Mouse (Mus musculus): ENCODE measurements around the gene Pcgf5.

The Pcgf5 gene

DNA sequence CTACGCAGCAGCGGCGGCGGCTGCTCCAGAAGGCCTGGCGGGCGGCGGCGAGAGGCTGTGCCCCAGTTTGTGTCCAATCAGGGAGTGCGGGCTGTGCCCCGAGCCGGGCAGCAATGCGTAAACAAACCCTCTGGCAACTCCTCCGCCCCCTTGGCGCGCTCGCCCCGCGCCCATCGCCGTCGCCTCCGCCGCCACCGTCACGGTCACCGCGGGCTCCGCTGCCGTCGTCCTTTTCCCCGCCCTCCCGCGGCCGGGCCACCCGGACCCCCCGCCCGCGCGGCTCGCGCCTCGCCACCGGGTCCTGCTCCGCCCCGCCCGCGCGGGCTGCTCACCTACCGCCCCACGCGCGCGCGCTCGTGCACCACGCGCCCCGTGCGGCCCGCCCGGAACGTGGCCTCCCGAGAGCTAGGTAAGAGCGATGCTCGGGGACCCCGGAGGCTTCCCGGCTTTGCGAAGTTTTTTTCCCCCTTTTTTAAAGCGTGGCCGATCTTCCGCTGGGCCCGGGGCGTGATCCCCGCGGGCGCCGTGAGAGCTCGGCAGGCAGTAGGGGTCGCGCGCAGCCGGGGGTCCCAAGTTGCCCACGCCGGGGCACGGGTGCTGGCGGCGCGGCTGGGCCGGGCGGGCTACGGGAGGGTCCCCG, at the start of gene Pcgf5:
Gene Pcgf5 (plus strand): TSS at position 149 of the 640 bp plus-strand sequence.
- DNase-seq (ENCODE audit: low spot score in 2 of 2) = peak; percentile 33 to 37

GRCm38 (mm10) chr19:36305542-36305941, 42.6 kb upstream of the Pcgf5 start:
- no peak for DNase-seq (ENCODE audit: low spot score in 2 of 2)

DNA sequence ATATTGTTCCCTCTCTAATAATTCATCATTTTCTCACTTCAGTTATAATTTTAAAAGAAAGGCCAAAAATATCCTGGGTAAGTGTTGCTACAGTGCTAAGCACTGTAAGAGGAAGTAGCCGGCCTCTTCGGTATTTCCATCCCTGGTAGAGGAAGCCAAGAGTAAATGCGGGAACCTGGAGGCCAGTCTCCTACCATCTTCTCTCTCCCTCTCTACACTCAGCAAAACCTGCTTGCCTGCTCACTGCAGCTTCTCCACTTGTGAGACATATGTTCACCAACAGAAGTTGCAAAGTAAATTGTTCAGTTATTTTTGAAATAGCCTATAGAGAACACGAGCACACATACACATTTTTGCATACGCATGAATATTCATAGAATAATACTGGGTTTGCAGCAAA, 34.1 kb upstream of the Pcgf5 start:
- DNase-seq (ENCODE audit: low spot score in 2 of 2) = peak; percentile 11 to 14

- DNase-seq (ENCODE audit: low spot score in 2 of 2) = no peak
Observed at GRCm38 (mm10) chr19:36319735-36320134, 28.4 kb upstream of the Pcgf5 start.

GRCm38 (mm10) chr19:36321066-36321465, 27.0 kb upstream of the Pcgf5 start:
- DNase-seq (ENCODE audit: low spot score in 2 of 2) = peak; percentile 14 to 16

- no peak for DNase-seq (ENCODE audit: low spot score in 2 of 2)
Observed at GRCm38 (mm10) chr19:36323326-36323725, 24.8 kb upstream of the Pcgf5 start.

GRCm38 (mm10) chr19:36328678-36329077, 19.4 kb upstream of the Pcgf5 start:
- no peak for DNase-seq (ENCODE audit: low spot score in 2 of 2)

- no peak for DNase-seq (ENCODE audit: low spot score in 2 of 2)
Observed at GRCm38 (mm10) chr19:36347376-36347775, 733 bp upstream of the Pcgf5 start.

DNA sequence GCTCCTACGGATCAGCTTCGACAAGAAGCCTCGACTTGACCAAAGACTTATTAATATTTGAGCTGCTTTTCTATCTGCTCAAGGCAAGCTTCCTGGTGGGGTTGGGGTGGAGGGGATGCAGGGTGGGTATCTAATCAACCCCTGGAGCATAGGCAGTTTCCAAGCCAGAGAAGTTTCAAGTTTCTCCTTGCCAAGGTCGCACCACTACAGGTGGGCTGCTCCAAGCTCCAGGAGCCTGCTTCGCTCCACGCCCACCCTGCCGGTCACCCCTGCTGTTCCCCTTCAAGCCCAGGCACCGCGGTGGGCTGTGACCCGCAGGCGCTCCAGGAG, 313 bp upstream of the Pcgf5 start:
- no peak for DNase-seq (ENCODE audit: low spot score in 2 of 2)

- DNase-seq (ENCODE audit: low spot score in 2 of 2) = peak; percentile 25 to 42
Observed at GRCm38 (mm10) chr19:36348801-36349486, 835 bp downstream of the Pcgf5 start.

DNA sequence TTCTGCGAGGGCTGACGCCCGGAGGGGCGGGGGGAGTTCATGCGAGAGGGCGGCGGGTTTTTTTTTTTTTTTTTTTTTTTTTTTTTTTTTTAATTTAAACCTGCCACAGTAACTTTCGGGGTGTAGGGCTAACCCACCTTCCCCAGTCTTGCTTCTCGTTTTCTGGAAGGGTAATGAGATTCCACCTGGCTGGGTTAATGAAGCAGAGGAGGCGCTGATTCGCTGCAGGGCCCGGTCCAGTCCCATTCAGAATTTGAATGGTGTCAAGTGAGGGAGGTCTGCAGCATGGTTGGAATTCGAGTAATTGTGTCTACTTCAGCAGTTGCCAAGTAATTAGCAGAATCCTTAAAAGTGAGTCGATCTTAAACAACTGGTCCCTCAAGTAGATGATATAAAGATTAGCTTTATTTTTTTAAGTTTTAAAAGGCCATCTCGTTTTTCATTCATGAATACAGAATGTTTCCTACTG, 1.4 kb downstream of the Pcgf5 start:
- DNase-seq (ENCODE audit: low spot score in 2 of 2) = no peak

DNA sequence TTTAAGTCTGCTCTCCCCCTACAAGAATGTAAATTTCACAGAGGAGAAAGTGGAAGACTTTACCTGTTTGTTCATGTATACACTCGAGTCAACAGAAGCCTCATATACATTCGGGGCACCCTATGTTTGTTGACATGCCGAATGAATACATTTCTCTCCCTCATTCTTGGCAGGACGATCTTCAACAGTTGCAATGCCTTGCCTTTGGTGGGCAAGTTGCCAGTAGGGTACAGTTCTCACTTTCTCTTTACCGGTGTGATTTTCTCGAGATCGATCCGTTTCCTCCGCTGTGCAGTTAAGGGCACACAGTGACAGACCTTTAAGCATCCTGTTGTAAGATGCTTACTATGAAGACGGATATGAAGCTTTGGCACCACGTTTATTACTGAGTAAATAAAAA, 2.1 kb downstream of the Pcgf5 start:
- DNase-seq (ENCODE audit: low spot score in 2 of 2) = no peak

GRCm38 (mm10) chr19:36350870-36351269, 2.8 kb downstream of the Pcgf5 start:
- no peak for DNase-seq (ENCODE audit: low spot score in 2 of 2)

GRCm38 (mm10) chr19:36362541-36362940, 14.4 kb downstream of the Pcgf5 start:
- no peak for DNase-seq (ENCODE audit: low spot score in 2 of 2)

- no peak for DNase-seq (ENCODE audit: low spot score in 2 of 2)
Observed at GRCm38 (mm10) chr19:36364757-36365156, 16.6 kb downstream of the Pcgf5 start.

- no peak for DNase-seq (ENCODE audit: low spot score in 2 of 2)
Observed at GRCm38 (mm10) chr19:36371478-36371877, 23.4 kb downstream of the Pcgf5 start.

DNA sequence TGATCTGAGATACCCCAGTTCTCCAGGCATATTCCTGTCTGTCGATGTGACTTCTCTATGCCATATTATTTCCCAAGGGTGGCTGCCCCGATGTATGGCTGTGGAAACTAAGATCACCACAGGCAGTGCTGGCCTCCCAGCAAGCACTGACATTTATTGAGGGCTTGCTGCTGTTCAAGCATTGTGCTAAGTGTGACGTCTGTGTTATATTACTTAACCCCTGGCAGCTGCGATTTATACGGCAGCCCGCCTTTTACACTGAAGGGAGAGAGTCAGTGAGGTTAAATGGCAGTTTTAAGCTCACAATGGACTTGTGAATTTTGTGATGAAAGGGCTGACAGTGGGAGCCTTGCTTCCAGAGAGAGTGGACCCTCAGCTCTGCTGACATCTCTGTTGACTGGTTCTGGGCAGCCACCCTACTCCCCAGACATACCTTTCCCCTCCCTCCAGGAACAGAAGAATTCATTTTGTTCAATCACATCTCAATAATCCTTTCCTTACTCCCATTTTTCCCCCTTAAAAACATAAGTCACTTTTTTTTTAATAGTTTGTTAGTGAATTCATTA, 25.0 kb downstream of the Pcgf5 start:
- no peak for DNase-seq (ENCODE audit: low spot score in 2 of 2)

- no peak for DNase-seq (ENCODE audit: low spot score in 2 of 2)
Observed at GRCm38 (mm10) chr19:36375200-36375783, 27.2 kb downstream of the Pcgf5 start.

GRCm38 (mm10) chr19:36377729-36378128, 29.6 kb downstream of the Pcgf5 start:
- no peak for DNase-seq (ENCODE audit: low spot score in 2 of 2)

GRCm38 (mm10) chr19:36378511-36379232, 30.6 kb downstream of the Pcgf5 start:
- no peak for DNase-seq (ENCODE audit: low spot score in 2 of 2)

DNA sequence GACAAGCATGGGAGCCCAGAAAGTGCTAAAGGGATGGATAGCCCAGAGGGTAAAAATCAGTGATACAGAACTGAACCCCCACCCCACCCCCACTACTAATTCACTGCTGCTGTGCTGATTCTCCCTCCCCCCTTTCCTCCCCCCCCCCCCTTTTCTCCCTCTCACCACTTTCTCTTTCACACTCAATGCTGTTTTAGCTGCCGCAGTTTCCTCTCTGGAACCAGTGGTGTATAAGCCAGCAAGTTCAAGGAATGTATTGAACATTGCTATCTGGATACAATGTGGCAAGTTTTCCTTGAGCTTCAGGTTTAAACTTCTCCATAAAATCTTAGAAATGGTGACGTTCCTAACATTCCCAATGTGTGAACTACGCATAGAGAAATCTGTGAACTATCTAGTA, 34.8 kb downstream of the Pcgf5 start:
- no peak for DNase-seq (ENCODE audit: low spot score in 2 of 2)

DNA sequence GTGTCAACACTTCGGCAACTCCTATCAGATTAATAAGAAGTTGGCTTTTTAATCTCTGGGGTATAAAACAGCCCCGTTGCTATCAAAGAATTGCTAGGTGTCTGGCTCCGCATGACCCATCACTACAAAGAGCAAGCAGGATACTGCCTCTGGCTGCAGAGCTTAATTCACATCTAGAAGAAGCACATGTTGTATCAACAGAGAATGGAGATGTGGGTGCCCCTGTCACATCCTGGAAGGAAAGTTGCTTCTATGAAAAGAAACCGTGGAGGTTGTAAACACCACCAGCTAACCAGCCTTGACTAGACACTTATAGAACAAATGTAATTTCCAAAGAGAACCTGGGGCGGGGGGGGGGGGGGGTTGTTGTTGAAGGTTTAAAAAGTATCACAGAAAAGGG, 35.9 kb downstream of the Pcgf5 start:
- DNase-seq (ENCODE audit: low spot score in 2 of 2) = no peak
